Mouse (Mus musculus) cerebellum, adult 2 months (tissue): ENCODE results near the gene Gps1.

Experiments used
- CTCF ChIP-seq: fragments of 200-500 bp; IDR thresholded peaks from 2 replicates; pipeline ENCODE4 v1.5.1; 2011; ENCODE audit warnings: low read depth, mild to moderate bottlenecking, control low read depth, low read length, moderate library complexity, borderline replicate concordance; ENCODE audit not compliant: insufficient read depth
- POLR2A ChIP-seq: fragments of 200-500 bp; IDR thresholded peaks from 2 replicates; pipeline ENCODE4 v1.6.1; 2011; ENCODE audit warnings: low read length, control low read depth, borderline replicate concordance; ENCODE audit not compliant: insufficient read depth

GRCm38 (mm10) chr11:120740981-120741380 lies 43.1 kb upstream of the Gps1 start:
- TF ChIP-seq CTCF (no peak), POLR2A (no peak)
